Mouse (Mus musculus): Measurements from ENCODE around the gene Peg10.
"Not testable (repeated sequence)": the region's sequence is repeated elsewhere in the genome, so short reads cannot be mapped to it uniquely, and the experiment has no call there.

The Peg10 gene

DNA sequence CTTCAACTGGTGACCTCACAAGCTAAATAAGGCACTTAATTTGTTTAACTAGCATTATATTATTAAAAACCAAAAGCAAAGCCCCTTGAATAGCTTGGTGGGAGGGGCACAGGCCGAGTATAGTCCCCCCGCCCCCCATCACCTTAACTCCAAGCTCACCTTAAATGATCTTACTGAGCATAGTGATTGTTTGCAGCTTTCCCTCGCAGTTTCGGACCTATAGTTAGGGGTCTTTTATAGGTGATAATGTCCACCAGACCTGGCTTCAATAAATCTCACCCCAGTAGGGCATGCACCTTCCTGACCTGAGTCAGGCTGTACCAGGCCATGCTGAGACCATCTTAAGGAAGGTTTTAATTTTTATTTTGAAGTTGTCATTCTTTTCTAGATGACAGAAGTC lies 4.2 kb downstream of the Peg10 start:
- DNase-seq = no peak

DNA sequence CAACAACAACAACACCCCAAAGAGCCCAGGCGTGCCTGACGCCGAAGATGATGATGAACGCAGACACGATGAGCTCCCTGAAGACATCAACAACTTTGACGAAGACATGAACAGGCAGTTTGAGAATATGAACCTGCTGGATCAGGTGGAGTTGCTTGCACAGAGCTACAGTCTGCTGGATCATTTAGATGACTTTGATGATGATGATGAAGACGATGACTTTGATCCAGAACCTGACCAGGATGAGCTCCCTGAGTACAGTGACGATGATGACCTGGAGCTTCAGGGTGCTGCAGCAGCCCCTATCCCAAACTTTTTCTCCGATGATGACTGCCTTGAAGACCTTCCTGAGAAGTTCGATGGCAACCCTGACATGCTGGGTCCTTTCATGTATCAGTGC lies 7.2 kb downstream of the Peg10 start:
- no peak for DNase-seq

DNA sequence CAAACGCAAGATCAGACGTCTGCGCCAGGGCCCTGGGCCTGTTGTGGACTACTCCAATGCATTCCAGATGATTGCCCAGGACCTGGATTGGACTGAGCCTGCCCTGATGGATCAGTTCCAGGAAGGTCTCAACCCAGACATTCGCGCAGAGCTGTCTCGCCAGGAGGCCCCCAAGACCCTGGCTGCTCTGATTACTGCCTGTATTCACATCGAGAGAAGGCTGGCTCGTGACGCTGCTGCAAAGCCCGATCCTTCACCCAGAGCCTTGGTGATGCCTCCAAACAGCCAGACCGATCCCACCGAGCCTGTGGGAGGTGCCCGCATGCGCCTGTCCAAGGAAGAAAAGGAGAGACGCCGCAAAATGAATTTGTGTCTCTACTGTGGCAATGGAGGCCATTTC lies 7.8 kb downstream of the Peg10 start:
- no peak for DNase-seq

DNA sequence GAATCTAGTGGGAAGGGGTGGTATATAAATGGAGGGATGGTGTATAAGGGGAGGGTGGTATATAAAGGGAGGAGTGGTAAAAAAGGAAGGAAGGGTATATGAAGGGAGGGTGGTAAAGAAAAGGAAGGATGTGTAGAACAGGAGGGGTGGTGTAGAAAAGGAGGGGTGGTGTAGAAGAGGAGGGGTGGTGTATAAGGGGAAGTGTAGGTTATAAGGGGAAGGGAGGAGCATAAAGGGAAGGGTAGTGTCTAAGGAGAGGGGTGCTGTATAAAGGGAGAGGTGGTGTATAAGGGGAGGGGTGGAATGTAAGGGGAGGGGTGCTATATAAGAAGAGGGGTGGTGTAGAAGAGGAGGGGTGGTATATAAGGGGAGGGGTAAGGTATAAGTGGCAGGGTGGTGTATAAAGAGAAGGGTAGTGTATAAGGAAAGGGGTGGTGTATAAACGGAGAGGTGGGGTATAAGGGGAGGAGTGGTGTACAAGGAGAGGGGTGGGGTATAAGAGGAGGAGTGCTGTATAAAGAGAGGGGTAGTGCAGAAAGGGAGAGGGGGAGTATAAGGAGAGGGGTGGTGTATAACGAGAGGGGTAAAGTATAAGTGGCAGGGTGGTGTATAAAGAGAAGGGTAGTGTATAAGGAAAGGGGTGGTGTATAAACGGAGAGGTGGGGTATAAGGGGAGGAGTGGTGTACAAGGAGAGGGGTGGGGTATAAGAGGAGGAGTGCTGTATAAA lies 14.5 kb downstream of the Peg10 start:
- not testable (repeated sequence) for DNase-seq

DNA sequence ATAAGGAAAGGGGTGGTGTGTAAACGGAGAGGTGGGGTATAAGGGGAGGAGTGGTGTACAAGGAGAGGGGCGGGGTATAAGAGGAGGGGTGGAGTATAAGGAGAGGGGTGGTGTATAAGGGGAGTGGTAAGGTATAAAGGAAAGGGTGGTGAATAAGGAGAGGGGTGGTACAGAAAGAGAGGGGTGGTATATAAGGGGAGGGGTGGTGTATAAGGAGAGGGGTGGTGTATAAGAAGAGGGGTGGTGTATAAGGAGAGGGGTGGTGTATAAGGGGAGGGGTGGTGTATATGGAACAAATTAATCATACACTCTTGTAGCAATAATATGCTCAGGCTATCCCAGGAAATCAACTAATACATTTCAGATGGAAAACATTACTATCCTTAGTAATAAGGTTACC lies 15.1 kb downstream of the Peg10 start:
- DNase-seq = no peak

DNA sequence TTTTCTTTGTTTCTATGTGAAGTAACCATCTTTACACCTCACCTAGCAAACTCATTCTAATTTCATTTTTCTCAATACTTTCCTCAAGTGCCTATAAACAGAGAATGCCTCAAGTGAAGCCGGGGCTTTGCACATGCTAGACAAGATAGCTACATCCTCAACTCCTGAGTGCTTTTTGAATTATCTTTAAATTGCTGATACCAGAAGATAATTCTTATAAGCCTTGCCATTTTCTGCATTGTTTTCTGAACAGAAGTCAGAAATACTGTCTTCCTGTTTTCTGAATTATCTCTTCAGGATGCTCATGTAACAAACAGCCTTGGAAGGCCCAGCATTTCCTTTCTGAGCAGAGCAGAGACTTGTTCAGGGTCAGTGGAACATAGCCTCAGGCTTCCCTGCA lies 49.2 kb downstream of the Peg10 start:
- no peak for DNase-seq

DNA sequence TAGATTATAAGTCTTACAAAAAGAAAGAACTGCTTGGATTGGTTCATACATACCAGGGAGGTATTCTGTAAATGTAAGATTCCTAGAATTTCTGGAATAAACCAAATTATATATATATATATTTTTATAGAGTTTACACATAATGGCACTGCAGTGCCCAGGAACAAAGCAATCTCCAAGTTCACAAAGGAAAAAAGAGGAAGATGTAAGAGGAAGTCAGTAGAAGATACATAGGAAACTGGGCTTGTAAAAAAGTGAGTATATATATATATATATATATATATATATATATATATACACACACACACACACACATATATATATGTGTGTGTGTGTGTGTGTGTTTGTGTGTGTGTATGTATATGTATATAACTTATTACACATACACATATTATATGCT lies 50.2 kb downstream of the Peg10 start:
- not testable (repeated sequence) for DNase-seq

DNA sequence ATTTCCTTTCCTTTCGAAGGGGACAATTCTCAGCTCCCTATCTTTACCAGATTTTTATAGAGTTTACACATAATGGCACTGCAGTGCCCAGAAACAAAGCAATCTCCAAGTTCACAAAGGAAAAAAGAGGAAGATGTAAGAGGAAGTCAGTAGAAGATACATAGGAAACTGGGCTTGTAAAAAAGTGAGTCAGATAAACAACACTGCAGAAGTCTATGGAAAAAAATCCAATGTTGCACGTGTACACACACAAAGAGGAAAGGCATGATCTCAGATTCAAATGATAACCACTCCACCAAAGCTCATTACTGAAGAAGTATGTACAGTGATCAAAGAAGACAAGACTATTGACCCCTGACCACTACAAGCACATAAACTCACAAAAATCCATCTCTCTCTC lies 51.3 kb downstream of the Peg10 start:
- DNase-seq = no peak

DNA sequence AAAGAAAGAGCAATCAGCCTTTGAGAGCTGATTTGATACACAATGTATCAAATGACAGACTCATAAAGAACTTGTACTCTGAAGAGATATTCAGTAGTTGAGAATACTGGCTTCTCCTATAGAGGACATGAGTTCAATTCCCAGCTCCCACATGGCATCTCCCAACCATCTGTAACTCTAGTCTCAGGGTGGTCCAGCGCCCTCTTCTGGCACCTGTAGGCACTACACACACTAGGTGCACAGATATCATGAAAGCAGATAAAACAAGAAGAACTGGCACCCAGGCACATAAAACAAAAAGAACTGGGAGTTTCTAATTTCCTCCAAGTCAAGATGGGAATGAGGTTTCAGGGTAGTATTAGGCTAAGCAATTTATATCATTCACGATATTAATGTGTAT lies 52.3 kb downstream of the Peg10 start:
- no peak for DNase-seq

DNA sequence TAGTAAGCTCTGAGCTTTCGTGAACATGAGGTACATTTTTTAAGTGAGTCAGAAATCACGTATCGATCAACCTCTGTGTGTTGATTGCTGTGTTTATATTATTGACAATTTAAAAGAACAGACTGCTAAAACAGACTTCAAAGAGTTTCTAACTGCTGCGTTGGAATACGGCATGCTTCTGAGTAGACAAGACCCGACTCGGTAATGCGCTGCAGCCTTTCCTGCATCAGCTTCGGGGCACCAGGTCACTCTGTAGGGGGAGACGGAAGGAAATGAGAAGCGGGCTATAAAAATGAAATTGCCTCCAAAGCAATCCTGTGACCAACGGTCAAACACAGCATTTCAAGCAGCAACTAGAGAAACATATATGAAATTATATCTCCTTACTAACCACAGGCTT lies 59.9 kb downstream of the Peg10 start:
- no peak for DNase-seq
